In genomic region chr2:27730002-27730905, GRCm38 (mm10) we compare ENCODE assay signal across 9 mouse cellular contexts. TPM values are rescaled to one million over a fixed set of nuclear protein-coding genes. Genes with fewer than 3 reads are reported as not detected.
DNase-seq lines count a peak whose midpoint lies in the region; ATAC-seq and TF ChIP-seq lines count a peak whose summit lies in the region.
"Had no signal": no experiment of that assay in that cellular context is flagged by ENCODE, and none has a peak within 500 bp of the region (broad histone marks: within the 10 kb centered on the region; RNA-seq: fewer than 3 reads in every experiment).

No protein-coding gene starts in this region.

- H3K9me3 ChIP-seq in kidney, embryonic 15.5 days (replicated peaks), result no peaks in the 10 kb centered on the region
- H3K9me3 ChIP-seq in stomach, embryonic 16.5 days (replicated peaks; ENCODE audit: control insufficient read depth, low read length), result no peaks in the 10 kb centered on the region
- H3K9me3 ChIP-seq: embryonic facial prominence, embryonic 15.5 days had no signal

- H3K27me3 ChIP-seq in kidney, embryonic 15.5 days, result no peaks in the 10 kb centered on the region
- no peaks in the 10 kb centered on the region for H3K27me3 ChIP-seq in liver, adult 2 months (ENCODE audit: control insufficient read depth, insufficient read depth, low read length)
- H3K27me3 ChIP-seq in stomach, embryonic 16.5 days (ENCODE audit: control insufficient read depth, insufficient read depth, low read length), result no peaks in the 10 kb centered on the region
- H3K27me3 ChIP-seq: embryonic facial prominence, embryonic 15.5 days had no signal

- no peaks in the 10 kb centered on the region for H3K36me3 ChIP-seq in kidney, embryonic 15.5 days
- no peaks in the 10 kb centered on the region for H3K36me3 ChIP-seq in liver, adult 2 months (ENCODE audit: control insufficient read depth, insufficient read depth, low read length)
- no peaks in the 10 kb centered on the region for H3K36me3 ChIP-seq in stomach, embryonic 16.5 days (ENCODE audit: control insufficient read depth, insufficient read depth, low read length)
- H3K36me3 ChIP-seq: embryonic facial prominence, embryonic 15.5 days had no signal

- peaks cover 54% of the 10 kb centered on the region for H3K4me1 ChIP-seq in kidney, embryonic 15.5 days
- H3K4me1 ChIP-seq in cortical plate, adult 2 months (ENCODE audit: control insufficient read depth, insufficient read depth, low read length), result peaks cover 2% of the 10 kb centered on the region; the same call in 1 of the 2 replicates
- H3K4me1 ChIP-seq in liver, adult 2 months (ENCODE audit: control insufficient read depth, insufficient read depth, low read length), result peaks cover 79% of the 10 kb centered on the region
- peaks cover 35% of the 10 kb centered on the region for H3K4me1 ChIP-seq in stomach, embryonic 16.5 days (ENCODE audit: control insufficient read depth, insufficient read depth, low read length)

- no peak for TF ChIP-seq POLR2A in cortical plate, adult 2 months (IDR thresholded peaks at IDR 0.05; ENCODE audit: extremely low read depth, insufficient read depth, low read length)
- no peak for TF ChIP-seq POLR2A in liver, adult 2 months (IDR thresholded peaks at IDR 0.05; ENCODE audit: extremely low read depth, insufficient read depth, low read length)

- no peak overlapping the region for H3K4me2 ChIP-seq in kidney, embryonic 15.5 days
- H3K4me2 ChIP-seq in stomach, embryonic 16.5 days (ENCODE audit: low read depth, low read length), result no peak overlapping the region
- H3K4me2 ChIP-seq: embryonic facial prominence, embryonic 15.5 days had no signal

- peak; percentile 43 for TF ChIP-seq CTCF in cortical plate, adult 2 months (IDR thresholded peaks at IDR 0.05; ENCODE audit: extremely low read depth, insufficient read depth, low read length)
- TF ChIP-seq CTCF in liver, adult 2 months (IDR thresholded peaks at IDR 0.05; ENCODE audit: low read depth, low read length), result peak; percentile 69

- no peak overlapping the region for H3K27ac ChIP-seq in kidney, embryonic 15.5 days
- no peak overlapping the region for H3K27ac ChIP-seq in cortical plate, adult 2 months (ENCODE audit: insufficient read depth, low read length)
- H3K27ac ChIP-seq in liver, adult 2 months (replicated peaks; ENCODE audit: insufficient read depth, low read depth, low read length), result no peak overlapping the region
- no peak overlapping the region; the same call in 1 of the 2 replicates for H3K27ac ChIP-seq in stomach, embryonic 16.5 days (ENCODE audit: low read length)
- H3K27ac ChIP-seq: embryonic facial prominence, embryonic 15.5 days had no signal

- H3K79me2 ChIP-seq in liver, adult 2 months (ENCODE audit: control insufficient read depth, insufficient read depth, low read length), result peaks cover 100% of the 10 kb centered on the region

- ATAC-seq in kidney, embryonic 15.5 days (replicated peaks; ENCODE audit: low FRiP score), result no peak
- ATAC-seq in stomach, embryonic 16.5 days (ENCODE audit: insufficient read depth, low FRiP score), result 0 out of 2 replicates have a peak, but pooled peaks have one; percentile 33

- WGBS in kidney, embryonic 15.5 days, result 71% methylated on average over 13 of the region's 13 CpGs
- 34% methylated on average over 13 of the region's 13 CpGs for WGBS in liver, adult 2 months
- WGBS in stomach, embryonic 16.5 days, result 64% methylated on average over 13 of the region's 13 CpGs

- DNase-seq in kidney, adult 18-20 months, result peak; percentile 62
- peak; percentile 27 for DNase-seq in R1 (ENCODE audit: low read depth, low spot score)
- DNase-seq in liver, adult 2 months (ENCODE audit: extremely low read depth, low read depth, low spot score), result peak; percentile 63
- DNase-seq in frontal cortex, postnatal 25 days (ENCODE audit: low spot score in 2 of 2), result no peak
- no peak for DNase-seq in testis, postnatal 14 days (ENCODE audit: low spot score)

- no peak overlapping the region for H3K4me3 ChIP-seq in kidney, embryonic 15.5 days (replicated peaks)
- H3K4me3 ChIP-seq in cortical plate, adult 2 months (ENCODE audit: insufficient read depth, low read length), result no peak overlapping the region
- H3K4me3 ChIP-seq in liver, adult 2 months (ENCODE audit: insufficient read depth, low read depth, low read length), result no peak overlapping the region
- H3K4me3 ChIP-seq in stomach, embryonic 16.5 days (replicated peaks; ENCODE audit: low read length), result no peak overlapping the region
- H3K4me3 ChIP-seq: embryonic facial prominence, embryonic 15.5 days had no signal

- H3K9ac ChIP-seq in kidney, embryonic 15.5 days, result no peak overlapping the region
- no peak overlapping the region for H3K9ac ChIP-seq in liver, adult 2 months (ENCODE audit: low read depth, low read length)
- no peak overlapping the region for H3K9ac ChIP-seq in stomach, embryonic 16.5 days (ENCODE audit: low read length)
- H3K9ac ChIP-seq: embryonic facial prominence, embryonic 15.5 days had no signal

RNA-seq across cellular contexts. Expression of gene Rxra, which starts 54.0 kb away (rescaled TPM):
- polyA plus RNA-seq in kidney, embryonic 15.5 days (2015; fragmentation: Nextera tagmentation; extraction: Ambion mirVana), result 9.6 and 10.4 TPM in 2 replicates
- polyA plus RNA-seq in cortical plate, adult 2 months (2012; rRNA removed), result 17.3 and 18.4 TPM in 2 replicates
- total RNA-seq in liver, adult 2 months (2014; rRNA removed), result 108 and 124 TPM in 2 replicates
- polyA plus RNA-seq in liver, adult 2 months (2012; rRNA removed), result 303 and 313 TPM in 2 replicates
- polyA plus RNA-seq in stomach, embryonic 16.5 days (2015; fragmentation: Nextera tagmentation; extraction: Ambion mirVana), result 11.9 and 12.4 TPM in 2 replicates

Comparison
In these comparisons a context has a peak if more than half of its experiments do, and no peak if none do; other contexts are left out.
1. DNase-seq: peak in kidney, adult 18-20 months (single experiment), R1 (single experiment) and liver, adult 2 months (single experiment); none in frontal cortex, postnatal 25 days (0 of 2) and testis, postnatal 14 days (single experiment).
2. RNA of gene Rxra, which starts 54.0 kb away (polyA plus RNA-seq): 303 to 313 TPM in liver, adult 2 months; 17.3 to 18.4 TPM in cortical plate, adult 2 months, 11.9 to 12.4 TPM in stomach, embryonic 16.5 days and 9.6 to 10.4 TPM in kidney, embryonic 15.5 days; every median in the first group is over 10 times any median in the second.